Mouse (Mus musculus) heart, postnatal 36 days (tissue): Measurements from ENCODE around the gene Pla2g4f. TPM values are rescaled to one million over a fixed set of nuclear protein-coding genes. Genes with fewer than 3 reads are reported as not detected.
A peak's percentile ranks its signal among the peaks of the same experiment; 100 is the strongest.

Experiments used
- DNase-seq, 2 experiments: peaks; one replicate each; pipeline ENCODE4 v3.0.0; 2021 to 2022
- intact Hi-C: fragments of 180-260 bp; cut with DNase I; formaldehyde crosslinking; loops from one replicate; pipeline ENCODE4 v1.15.1; 2025
- total RNA-seq, 2 experiments: library from RNA; stranded (reverse); gene quantifications; 2 replicates each; pipeline ENCODE4 v1.2.3; 2021

The Pla2g4f gene
- total RNA-seq, result not detected

GRCm38 (mm10) chr2:120313976-120314375 is at the start of gene Pla2g4f:
TSS of gene Pla2g4f (minus strand) at chr2:120314165.
- intact Hi-C loops, result no loop called here
- no peak for DNase-seq

DNA sequence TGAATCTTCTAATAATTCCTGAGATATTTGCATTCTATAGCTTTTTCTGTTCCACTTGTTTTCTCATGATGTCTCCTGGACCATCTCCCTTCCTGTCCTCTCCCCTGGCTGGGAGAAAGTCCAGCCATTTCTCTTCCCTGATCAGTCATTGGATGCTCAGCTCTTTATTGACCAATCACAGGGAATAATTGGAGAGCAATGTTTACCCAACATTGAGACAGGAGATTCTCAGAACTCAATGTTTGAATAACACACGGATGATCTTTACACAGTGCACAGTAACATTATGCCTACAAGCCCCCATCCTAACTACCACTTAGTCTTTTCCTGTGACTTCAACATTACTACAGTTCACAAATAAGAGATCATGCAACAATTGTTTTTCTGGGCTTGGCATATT is 46.5 kb upstream of the Pla2g4f start:
- intact Hi-C loops, result no loop called here
- DNase-seq, result no peak

DNA sequence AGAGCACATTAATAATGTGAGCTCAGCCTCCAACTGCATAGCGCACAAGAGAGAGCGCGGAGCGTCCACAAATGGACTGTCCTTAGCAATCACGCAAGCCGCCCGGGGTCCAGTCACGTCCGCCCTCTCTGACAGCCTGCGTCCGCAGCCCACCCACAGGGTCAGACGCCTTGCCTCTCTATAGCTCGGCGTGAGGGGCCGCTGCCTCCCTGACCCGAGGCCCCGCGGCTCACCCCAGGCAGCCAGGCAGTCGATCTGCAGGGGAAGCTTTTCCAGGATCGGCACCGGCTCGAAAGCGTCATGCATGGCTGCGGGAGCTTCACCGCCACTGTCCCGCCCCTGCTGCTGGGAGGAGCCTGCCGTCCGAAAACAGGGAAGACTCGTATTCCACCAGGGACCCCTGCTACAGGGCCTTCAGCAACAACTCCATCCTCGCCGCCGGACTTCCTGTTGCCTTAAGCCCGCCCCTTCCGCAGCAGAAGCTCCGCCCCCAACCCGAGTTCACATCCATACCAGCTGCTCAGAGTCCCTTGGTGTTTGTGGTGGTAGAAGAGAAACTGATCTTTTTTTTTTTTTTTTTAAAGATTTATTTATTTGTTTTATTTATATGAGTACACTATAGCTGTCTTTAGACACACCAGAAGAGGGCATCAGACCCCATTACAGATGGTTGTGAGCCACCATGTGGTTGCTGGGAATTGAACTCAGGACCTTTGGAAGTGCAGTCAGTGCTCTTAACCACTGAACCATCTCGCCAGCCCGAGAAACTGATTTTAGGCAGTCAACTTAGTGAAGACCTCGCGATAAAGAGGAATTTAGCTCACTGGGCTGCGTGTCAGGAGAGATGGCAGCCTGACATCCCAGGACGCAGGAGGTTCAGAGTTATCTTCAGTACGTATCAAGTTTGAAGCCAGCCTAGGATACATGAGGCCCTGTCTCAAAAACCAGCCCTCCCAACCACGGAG is 39.0 kb upstream of the Pla2g4f start, which contains the start of gene Vps39:
TSS of gene Vps39 (minus strand) at position 456 of the 965 bp plus-strand sequence.
- peak; percentile 85 to 87 for DNase-seq
- intact Hi-C loops, result loop anchor here (5.0 kb wide), 1 partner anchor 49 kb away; the partner anchor contains the start of genes Ganc and Tmem87a

DNA sequence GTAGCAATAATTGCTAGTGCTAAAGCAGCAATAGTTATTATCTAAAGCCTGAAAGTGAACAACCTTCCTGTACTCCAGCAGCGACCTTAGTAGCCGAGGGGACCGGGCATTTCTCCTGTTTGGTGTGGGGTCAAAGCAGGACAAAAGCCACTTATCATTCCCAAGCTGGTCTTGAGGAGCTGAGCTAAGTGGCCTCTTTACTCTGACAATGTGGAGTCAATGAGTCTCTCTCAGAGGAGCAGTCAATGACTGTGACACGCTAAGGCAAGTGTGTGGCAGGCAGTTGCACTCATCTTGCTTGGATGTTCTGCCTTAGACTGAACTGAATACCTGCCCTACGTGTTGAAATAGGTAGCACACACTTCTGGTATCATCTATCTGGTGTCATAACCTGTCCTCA is 37.4 kb upstream of the Pla2g4f start:
- intact Hi-C loops, result loop anchor here (5.0 kb wide), 1 partner anchor 51 kb away; the partner anchor contains the start of genes Ganc and Tmem87a
- DNase-seq, result no peak

GRCm38 (mm10) chr2:120348120-120348519 is 34.2 kb upstream of the Pla2g4f start:
- intact Hi-C loops, result no loop called here
- DNase-seq, result peak; percentile 24 to 39

DNA sequence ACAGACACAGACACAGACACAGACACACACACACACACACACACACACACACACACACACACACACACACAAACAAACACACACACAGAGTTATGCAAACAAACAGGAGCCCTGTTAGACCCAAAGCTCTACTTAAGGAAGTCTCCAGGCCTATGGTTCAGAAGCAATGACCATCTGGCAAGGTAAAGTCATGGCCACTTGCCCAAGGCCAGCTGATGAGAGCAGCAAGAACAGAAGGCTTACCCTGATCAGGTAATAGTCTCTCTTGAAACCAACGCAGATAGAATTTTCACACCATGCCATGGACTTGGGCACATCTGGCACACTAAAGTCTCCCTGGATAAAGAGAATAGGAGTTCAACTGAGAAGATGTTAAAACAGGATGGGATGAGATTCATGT is 27.8 kb upstream of the Pla2g4f start:
- DNase-seq, result no peak
- intact Hi-C loops, result no loop called here

- DNase-seq, result no peak
- intact Hi-C loops, result no loop called here
Measured at GRCm38 (mm10) chr2:120337886-120338285, 23.9 kb upstream of the Pla2g4f start.

DNA sequence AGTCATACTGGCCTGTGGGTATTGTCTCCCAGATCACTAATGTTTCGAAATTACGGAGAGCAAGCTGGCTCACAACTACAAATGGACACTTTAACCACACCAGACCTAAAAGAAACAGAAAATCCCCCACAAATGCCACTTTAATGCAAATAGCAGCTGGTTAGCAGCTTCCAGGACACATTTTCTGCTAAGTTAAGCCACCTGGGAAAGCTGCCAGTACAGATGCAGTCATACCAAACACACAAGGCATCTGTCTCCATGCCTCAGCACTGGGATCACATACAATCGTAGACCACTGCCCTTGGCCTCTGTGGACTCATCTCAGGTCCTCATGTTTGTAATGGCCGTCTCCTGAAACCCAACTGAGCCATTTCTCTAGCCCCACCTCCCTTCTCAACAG is 17.6 kb upstream of the Pla2g4f start:
- no peak for DNase-seq
- intact Hi-C loops, result no loop called here

GRCm38 (mm10) chr2:120315077-120315476 is 1.1 kb upstream of the Pla2g4f start:
- intact Hi-C loops, result no loop called here
- DNase-seq, result no peak

DNA sequence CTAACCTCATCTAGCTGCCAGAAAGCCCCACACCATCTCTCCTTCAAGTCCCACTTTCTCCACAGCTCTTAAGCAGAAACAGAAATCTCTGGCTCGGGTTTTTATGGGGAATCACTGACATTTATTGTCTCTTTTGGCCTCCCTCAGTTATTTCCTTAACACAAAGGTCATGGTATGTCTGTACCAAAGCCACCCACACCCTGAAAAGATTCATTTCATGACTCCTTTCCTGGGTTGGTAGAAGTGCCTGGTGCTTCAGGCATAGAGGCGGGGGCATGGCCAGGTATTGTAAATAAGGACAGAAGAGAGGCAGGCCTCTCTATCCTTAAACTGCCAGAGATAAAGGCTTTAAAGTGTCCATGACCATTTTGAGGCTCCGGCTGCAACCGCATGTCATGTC is 522 bp upstream of the Pla2g4f start:
- intact Hi-C loops, result no loop called here
- no peak for DNase-seq

DNA sequence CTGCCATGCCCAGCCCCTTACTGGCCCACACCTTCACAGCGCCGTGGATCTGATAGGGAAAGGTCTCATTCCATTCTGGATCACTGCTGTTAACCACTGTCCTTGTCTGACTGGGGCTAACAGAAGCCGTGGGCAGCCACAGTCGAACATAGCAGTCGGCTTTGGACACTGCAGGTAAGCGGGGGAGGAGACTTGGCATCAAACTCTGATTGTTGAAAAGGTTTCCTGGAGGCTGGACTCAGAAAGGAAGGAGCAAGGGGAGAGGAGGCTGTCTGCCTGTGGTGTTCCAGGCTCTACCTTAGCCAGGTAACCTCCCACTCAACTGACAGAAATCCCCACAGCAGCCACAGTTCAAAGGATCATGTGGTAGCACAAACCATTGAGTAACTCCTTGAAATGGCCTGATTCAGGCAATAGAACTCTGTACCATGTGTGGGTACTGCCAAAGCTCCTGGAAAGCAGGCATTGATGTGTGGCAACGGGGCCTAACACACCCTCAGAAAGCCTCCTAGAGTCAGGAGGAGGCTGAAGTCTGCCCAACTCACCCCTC is 1.6 kb downstream of the Pla2g4f start:
- intact Hi-C loops, result no loop called here
- no peak for DNase-seq

DNA sequence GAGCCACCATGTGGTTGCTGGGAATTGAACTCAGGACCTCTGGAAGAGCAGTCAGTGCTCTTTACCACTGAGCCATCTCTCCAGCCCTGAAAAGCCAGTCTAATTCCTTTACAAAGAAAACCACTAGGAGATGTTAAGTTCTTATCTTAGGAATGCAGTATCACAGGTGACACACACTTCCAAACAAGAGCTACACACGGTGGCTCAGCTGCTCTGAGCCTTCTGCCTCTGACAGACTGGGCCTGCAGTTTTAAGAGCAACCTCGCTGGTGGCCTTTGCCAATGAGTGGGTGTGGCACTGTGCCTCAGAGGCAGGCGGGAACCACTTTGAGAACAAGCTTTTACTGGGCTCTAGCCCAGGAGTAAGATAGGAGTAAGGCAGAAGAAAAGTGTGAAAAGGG is 9.9 kb downstream of the Pla2g4f start:
- peak in 1 of 2 experiments; percentile 16 for DNase-seq
- intact Hi-C loops, result no loop called here

DNA sequence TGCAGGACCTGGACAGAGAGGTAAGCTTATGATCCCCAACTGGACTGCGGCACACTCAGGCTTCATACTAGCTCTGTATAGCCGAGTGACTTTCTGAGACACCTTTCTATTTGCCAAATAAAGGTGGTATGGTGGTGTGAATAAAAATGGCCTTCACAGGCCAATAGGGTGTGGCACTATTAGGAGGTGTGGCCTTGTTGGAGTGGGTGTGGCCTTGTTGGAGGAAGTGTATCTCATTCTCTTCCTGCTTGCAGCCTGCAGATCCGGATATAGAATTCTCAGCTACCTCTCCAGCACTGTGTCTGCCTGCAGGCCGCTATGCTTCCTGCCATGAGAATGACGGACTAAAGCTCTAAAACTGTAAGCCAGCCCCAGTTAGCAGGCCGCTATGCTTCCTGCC is 12.9 kb downstream of the Pla2g4f start:
- no peak for DNase-seq
- intact Hi-C loops, result no loop called here

- no peak for DNase-seq
- intact Hi-C loops, result no loop called here
Measured at GRCm38 (mm10) chr2:120299866-120300265, 14.1 kb downstream of the Pla2g4f start.

DNA sequence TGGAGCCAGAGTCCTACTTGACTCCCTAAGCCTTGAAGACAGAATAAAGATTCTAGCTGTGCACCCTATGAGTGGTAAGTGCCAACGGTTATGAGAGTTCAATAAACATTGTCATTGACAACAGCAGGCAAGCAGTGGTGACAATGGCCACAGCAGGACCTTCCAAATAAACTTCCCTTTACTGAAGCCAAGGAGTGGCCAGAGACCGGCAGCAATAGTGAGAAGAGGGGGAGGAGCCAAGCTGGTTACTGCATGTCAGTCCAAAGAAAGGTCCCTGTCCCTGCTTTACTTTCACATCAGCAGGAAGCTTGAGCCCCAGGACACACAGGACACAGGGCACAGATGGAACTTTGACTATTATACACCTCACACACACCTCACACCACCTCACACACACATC is 17.8 kb downstream of the Pla2g4f start:
- DNase-seq, result no peak
- intact Hi-C loops, result no loop called here

DNA sequence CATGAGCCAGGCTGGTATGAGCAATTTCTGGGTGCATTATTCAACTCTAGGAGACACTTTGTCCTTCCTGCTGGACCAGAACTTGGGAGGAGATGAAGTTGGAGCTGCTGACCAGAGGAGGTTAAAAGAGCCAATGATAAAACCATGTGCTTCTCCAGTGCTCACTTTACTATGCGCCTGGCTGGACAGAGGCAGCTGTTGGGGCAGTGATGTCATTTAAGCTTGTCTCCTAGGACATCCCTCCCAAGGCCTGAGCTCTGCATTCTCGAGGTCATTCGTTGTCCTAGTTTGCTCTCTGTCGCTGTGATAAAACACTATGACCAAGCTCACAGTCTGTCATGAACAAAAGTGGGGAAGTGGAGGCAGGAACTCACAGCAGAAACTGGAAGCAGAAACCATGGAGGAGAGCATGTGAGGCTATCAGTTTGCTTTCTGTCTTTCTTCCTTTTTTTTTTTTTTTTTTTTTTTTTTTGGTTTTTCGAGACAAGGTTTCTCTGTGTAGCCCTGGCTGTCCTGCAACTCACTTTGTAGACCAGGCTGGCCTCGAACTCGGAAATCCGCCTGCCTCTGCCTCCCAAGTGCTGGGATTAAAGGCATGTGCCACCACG is 22.4 kb downstream of the Pla2g4f start:
- no peak for DNase-seq
- intact Hi-C loops, result no loop called here

DNA sequence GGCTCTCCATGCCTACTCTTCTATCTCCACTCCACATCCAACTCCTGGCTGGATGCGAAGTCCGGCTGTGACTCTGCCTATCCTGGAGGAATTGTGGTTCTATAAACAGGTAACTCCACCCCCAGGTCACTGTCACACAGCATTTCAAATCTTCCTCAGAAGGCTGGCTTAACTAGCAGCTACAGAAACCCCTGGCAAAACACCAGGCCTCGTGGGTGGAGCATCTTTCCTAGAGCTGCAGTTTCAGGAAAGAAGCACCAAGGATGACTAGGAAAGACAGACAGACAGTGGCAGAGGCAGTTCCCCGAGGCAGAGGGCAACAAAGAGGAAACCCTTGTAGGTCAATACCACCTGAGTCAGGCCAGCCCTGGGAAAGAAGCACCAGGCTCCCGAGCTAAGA is 25.0 kb downstream of the Pla2g4f start, which contains the start of gene Pla2g4d:
TSS of gene Pla2g4d (minus strand) at position 203 of the 400 bp plus-strand sequence.
- DNase-seq, result no peak

DNA sequence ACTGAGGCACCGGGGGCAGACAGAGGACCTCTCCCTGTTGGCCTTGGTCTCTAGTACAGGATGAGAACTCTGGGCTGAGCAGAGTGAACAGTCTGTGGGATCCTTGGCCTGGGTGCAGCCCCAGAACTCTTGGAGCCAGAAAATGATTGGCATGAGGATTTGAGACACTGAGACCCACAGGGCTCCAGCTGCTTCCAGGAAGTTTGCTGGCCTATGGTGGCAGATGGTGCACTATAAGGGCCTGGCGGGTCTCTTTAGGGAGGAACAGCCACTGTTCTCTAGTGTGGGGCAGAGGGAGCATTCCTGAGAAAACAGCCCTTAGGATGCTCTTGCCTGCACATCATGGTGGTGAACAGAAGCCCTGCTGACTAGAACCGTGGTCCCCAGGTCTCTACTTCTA is 25.6 kb downstream of the Pla2g4f start:
- intact Hi-C loops, result no loop called here
- no peak for DNase-seq

More for the DNA sequence above, 25.0 kb downstream of the Pla2g4f start, which contains the start of gene Pla2g4d:
- intact Hi-C loops, result no loop called here

GRCm38 (mm10) chr2:120285639-120286038 is 28.3 kb downstream of the Pla2g4f start:
- DNase-seq, result no peak
- intact Hi-C loops, result no loop called here

DNA sequence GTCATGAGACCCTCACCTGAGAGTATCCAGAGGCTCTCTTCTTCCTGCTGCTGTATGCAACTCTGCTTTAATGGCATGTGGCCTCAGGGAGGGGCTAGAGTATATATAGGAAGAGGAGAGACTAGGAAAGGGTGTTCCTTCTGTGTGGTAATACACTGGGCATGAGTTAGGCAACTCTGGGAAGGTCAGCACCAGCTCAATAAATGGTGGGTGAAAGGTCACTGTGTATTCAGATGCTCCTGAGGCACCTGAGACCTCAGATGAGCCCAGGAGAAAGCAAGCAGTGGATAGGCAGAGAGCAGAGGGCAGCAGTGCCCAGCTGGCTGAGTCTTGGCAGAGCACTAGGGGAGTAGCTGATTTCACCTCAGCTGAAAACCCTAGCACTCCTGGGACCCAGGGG is 29.3 kb downstream of the Pla2g4f start:
- intact Hi-C loops, result no loop called here
- DNase-seq, result no peak

- DNase-seq, result no peak
- intact Hi-C loops, result no loop called here
Measured at GRCm38 (mm10) chr2:120284094-120284493, 29.9 kb downstream of the Pla2g4f start.
